Mouse (Mus musculus): ENCODE results near the gene Brk1.

DNA sequence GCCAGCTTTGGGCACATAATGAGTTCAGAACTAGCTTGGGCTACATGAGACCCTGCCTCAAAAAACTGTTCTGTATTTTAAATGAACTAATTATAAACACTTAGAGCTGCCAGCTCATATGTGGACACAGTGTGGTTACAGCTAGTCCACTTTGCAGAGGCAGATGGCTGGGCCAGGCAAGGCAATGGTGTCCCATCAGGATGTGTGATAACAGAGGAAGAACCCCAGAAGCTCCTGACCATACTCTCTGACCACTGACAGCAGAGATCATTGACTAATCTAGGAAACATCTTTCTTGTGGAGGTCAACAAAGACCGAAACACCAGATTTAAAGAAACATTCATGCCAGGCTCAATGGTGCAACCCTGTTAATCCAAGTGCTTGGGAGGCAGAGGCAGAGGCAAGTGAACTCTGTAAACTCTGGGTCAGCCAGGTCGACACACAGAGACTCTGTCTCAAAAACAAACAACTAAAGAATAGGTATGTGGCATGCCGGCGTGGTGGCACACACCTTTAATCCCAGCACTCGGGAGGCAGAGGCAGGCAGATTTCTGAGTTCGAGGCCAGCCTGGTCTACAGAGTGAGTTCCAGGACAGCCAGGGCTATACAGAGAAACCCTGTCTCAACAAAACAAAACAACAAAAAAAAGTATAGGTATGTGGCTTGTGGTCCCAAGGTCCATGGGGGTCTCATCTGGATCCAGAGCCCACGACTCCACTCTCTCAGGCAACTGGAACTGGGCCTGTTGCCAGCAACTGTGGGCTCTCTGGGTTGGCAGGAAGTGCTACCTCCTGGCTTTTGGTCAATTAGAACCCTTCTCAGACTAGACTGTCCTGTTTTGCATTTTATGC is 45.0 kb downstream of the Brk1 start:
- TF ChIP-seq CHD2 (IDR thresholded peaks at IDR 0.05; ENCODE audit: low read depth, low read length) (no peak), ZC3H11A (IDR thresholded peaks at IDR 0.05; ENCODE audit: borderline replicate concordance, low read depth, low read length) (no peak), MAFK (IDR thresholded peaks at IDR 0.05; ENCODE audit: insufficient read depth, low read depth, low read length) (no peak), ZNF384 (IDR thresholded peaks at IDR 0.05; ENCODE audit: low read depth, low read length) (no peak)

Data from ES-E14 (cell line).